Mouse (Mus musculus) erythroblast, embryonic 14.5 days (primary cell): Measurements from ENCODE around the gene Ddx58. TPM values are rescaled to one million over a fixed set of nuclear protein-coding genes. Genes with fewer than 3 reads are reported as not detected.

Experiments used
- H3K27me3 ChIP-seq: 2 replicates; pipeline ENCODE4 v1.6.1; 2012; ENCODE audit warnings: inconsistent platforms; ENCODE audit not compliant: control insufficient read depth
- H3K36me3 ChIP-seq: 2 replicates; pipeline ENCODE4 v1.6.1; 2012; ENCODE audit warnings: mild to moderate bottlenecking, inconsistent platforms; ENCODE audit not compliant: control insufficient read depth
- H3K4me1 ChIP-seq: 2 replicates; pipeline ENCODE4 v1.6.1; 2012; ENCODE audit warnings: inconsistent platforms; ENCODE audit not compliant: control insufficient read depth
- H3K4me3 ChIP-seq: replicated peaks from 2 replicates; pipeline ENCODE3; 2012; ENCODE audit warnings: moderate library complexity, mild to moderate bottlenecking, inconsistent platforms
- H3K9me3 ChIP-seq: 2 replicates; pipeline ENCODE4 v1.6.1; 2012; ENCODE audit warnings: low read length, inconsistent platforms, mixed read lengths; ENCODE audit not compliant: control insufficient read depth
- GATA1 ChIP-seq: IDR thresholded peaks from 2 replicates; pipeline ENCODE4 v1.6.1; 2012; ENCODE audit warnings: low read length, inconsistent platforms, mixed read lengths
- TAL1 ChIP-seq: IDR thresholded peaks from 3 replicates; pipeline ENCODE4 v1.6.1; 2012; ENCODE audit warnings: low read length, inconsistent platforms, mixed read lengths
- polyA plus RNA-seq: library from polyadenylated mRNA; stranded (reverse); fragments of >175 nt; gene quantifications from 2 replicates; pipeline ENCODE4 v1.2.3, GENCODE M21; 2012

The Ddx58 gene
- polyA plus RNA-seq, 1 experiment = 0.01 TPM

GRCm38 (mm10) chr4:40221876-40222585, 17.6 kb downstream of the Ddx58 start:
- no peak for TF ChIP-seq GATA1
- TF ChIP-seq TAL1 = no peak
- Histone ChIP-seq H3K36me3 (no peaks in the 10 kb centered on the region), H3K4me3 (no peak overlapping the region)

GRCm38 (mm10) chr4:40221004-40221760, 18.4 kb downstream of the Ddx58 start:
- Histone ChIP-seq H3K4me3 (no peak overlapping the region), H3K4me1 (peaks cover 2% of the 10 kb centered on the region; the same call in 1 of the 2 replicates), H3K36me3 (no peaks in the 10 kb centered on the region), H3K27me3 (peaks cover 6% of the 10 kb centered on the region), H3K9me3 (no peaks in the 10 kb centered on the region)
- no peak for TF ChIP-seq TAL1
- TF ChIP-seq GATA1 = no peak

More at GRCm38 (mm10) chr4:40221876-40222585, 17.6 kb downstream of the Ddx58 start:
- Histone ChIP-seq H3K9me3 (no peaks in the 10 kb centered on the region), H3K4me1 (peaks cover 2% of the 10 kb centered on the region; the same call in 1 of the 2 replicates), H3K27me3 (peaks cover 6% of the 10 kb centered on the region)

- Histone ChIP-seq H3K4me3 (no peak overlapping the region), H3K9me3 (no peaks in the 10 kb centered on the region), H3K4me1 (peaks cover 2% of the 10 kb centered on the region; the same call in 1 of the 2 replicates), H3K27me3 (peaks cover 6% of the 10 kb centered on the region), H3K36me3 (no peaks in the 10 kb centered on the region)
- no peak for TF ChIP-seq GATA1
- no peak for TF ChIP-seq TAL1
Measured at GRCm38 (mm10) chr4:40220437-40220836, 19.2 kb downstream of the Ddx58 start.

- Histone ChIP-seq H3K27me3 (peaks cover 6% of the 10 kb centered on the region), H3K4me3 (no peak overlapping the region), H3K36me3 (no peaks in the 10 kb centered on the region), H3K4me1 (peaks cover 2% of the 10 kb centered on the region; the same call in 1 of the 2 replicates), H3K9me3 (no peaks in the 10 kb centered on the region)
- TF ChIP-seq GATA1 (no peak), TAL1 (no peak)
Measured at GRCm38 (mm10) chr4:40218382-40218781, 21.2 kb downstream of the Ddx58 start.

- no peak overlapping the region for H3K4me3 ChIP-seq
- peaks cover 6% of the 10 kb centered on the region for H3K27me3 ChIP-seq
- TF ChIP-seq TAL1 (no peak), GATA1 (no peak)
- peaks cover 2% of the 10 kb centered on the region; the same call in 1 of the 2 replicates for H3K4me1 ChIP-seq
- no peaks in the 10 kb centered on the region for H3K9me3 ChIP-seq
- H3K36me3 ChIP-seq = no peaks in the 10 kb centered on the region
Measured at GRCm38 (mm10) chr4:40217910-40218309, 21.7 kb downstream of the Ddx58 start.

GRCm38 (mm10) chr4:40212177-40212576, 27.5 kb downstream of the Ddx58 start:
- Histone ChIP-seq H3K27me3 (no peaks in the 10 kb centered on the region), H3K4me1 (no peaks in the 10 kb centered on the region), H3K36me3 (no peaks in the 10 kb centered on the region; the same call in 1 of the 2 replicates), H3K4me3 (no peak overlapping the region), H3K9me3 (no peaks in the 10 kb centered on the region)
- no peak for TF ChIP-seq TAL1
- TF ChIP-seq GATA1 = no peak

GRCm38 (mm10) chr4:40207701-40208100, 31.9 kb downstream of the Ddx58 start:
- Histone ChIP-seq H3K27me3 (no peaks in the 10 kb centered on the region), H3K9me3 (no peaks in the 10 kb centered on the region), H3K4me3 (no peak overlapping the region), H3K36me3 (peaks cover 2% of the 10 kb centered on the region; the same call in 1 of the 2 replicates), H3K4me1 (no peaks in the 10 kb centered on the region)
- no peak for TF ChIP-seq TAL1
- no peak for TF ChIP-seq GATA1

- no peak overlapping the region for H3K4me3 ChIP-seq
- TF ChIP-seq GATA1 (no peak), TAL1 (no peak)
- H3K27me3 ChIP-seq = no peaks in the 10 kb centered on the region
- no peaks in the 10 kb centered on the region for H3K4me1 ChIP-seq
- H3K36me3 ChIP-seq = peaks cover 2% of the 10 kb centered on the region; the same call in 1 of the 2 replicates
- no peaks in the 10 kb centered on the region for H3K9me3 ChIP-seq
Measured at GRCm38 (mm10) chr4:40205231-40205903, 34.3 kb downstream of the Ddx58 start.
